Mouse (Mus musculus) ovary, postnatal 36 days (tissue): ENCODE measurements around the gene Defb28.

ENCODE experiments used
- DNase-seq: peaks from one replicate; pipeline ENCODE4 v3.0.0; 2022; ENCODE audit warnings: low spot score, mixed read lengths

Gene Defb28

DNA sequence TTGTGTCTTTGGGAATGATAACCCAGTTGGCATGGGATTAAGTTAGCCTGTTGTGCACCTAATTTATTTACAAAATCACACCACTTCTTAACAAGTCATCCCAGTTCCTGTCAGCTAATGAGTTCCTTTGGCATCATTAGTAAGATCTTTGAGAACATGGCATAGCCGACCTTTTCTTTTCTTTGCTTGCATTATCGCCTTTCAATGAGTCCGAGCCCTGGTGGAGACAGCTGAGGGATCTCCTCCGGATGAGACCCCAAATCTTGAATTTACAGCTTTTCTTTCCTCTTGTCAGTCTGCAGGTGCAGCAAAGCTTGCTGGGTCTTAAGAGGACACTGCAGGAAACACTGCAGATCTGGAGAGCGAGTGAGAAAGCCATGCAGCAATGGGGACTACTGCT lies 51.0 kb downstream of the Defb28 start, which contains the start of gene Gm17416:
Gene Gm17416, plus strand, starts transcription at position 301 of the 400 bp plus-strand sequence.
- no peak for DNase-seq

DNA sequence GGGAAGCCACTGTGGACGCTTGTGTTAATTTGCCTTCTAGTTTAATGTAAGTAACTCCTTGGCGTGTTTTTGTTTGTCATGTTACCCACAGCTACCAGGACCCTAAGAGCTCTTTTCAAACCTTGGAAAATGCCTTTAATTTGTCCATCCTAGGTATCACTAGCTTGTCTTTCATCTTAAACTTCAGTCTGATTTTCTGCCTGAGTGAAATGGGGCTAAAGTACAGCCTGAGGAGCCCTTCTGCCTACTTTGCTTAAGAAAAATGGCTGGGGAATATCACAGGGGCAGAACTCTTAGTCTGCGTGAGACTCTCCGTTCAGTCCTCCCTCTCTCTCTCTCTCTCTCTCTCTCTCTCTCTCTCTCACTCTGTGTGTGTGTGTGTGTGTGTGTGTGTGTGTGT lies 51.8 kb downstream of the Defb28 start:
- DNase-seq: no peak

DNA sequence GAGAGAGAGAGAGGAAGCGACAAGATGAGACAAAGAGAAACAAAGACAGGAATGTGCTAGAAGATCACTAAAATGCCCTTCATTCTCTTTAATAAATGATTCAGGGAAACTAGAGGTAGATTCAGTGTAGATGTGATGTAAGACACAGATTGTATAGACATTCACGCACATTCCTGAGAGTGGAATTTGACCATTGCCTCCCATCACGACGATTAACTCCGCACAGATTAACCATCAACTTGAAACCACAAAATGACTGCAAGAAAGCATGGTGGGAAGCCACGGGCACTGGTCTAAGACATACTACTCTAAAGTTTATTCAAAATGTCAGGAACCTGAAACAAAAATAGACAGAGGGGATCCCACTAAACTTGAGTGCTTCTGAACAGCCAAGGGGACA lies 52.3 kb downstream of the Defb28 start:
- no peak for DNase-seq
